Mouse (Mus musculus) central nervous system, embryonic 14 days (tissue): ENCODE results near the gene Gm11634. TPM values are rescaled to one million over a fixed set of nuclear protein-coding genes. Genes with fewer than 3 reads are reported as not detected.

Experiments used
- polyA plus RNA-seq: library from polyadenylated mRNA; depleted of rRNA; stranded (reverse); fragments of >200 nt; gene quantifications from 2 replicates; pipeline ENCODE4 v1.2.3, GENCODE M21; 2012; rRNA removed

Gene Gm11634
- polyA plus RNA-seq, result not detected in 2 replicates

GRCm38 (mm10) chr11:101599156-101599555 lies at the start of gene Gm11634:
Gene Gm11634, minus strand, starts transcription at chr11:101599256.

GRCm38 (mm10) chr11:101626995-101627856 lies 28.2 kb upstream of the Gm11634 start, which contains the start of gene Rdm1:
Gene Rdm1, plus strand, starts transcription at chr11:101627195.

GRCm38 (mm10) chr11:101582054-101583035 lies 16.7 kb downstream of the Gm11634 start, which contains the start of gene Tmem106a:
Gene Tmem106a, plus strand, starts transcription at chr11:101582242.

GRCm38 (mm10) chr11:101551751-101552475 lies 47.1 kb downstream of the Gm11634 start, which contains the start of the genes Brca1 and Nbr1:
Gene Brca1, minus strand, starts transcription at chr11:101551955.
Gene Nbr1, plus strand, starts transcription at chr11:101552149.

Other genes starting within 250 kb of the Gm11634 start
- not detected in 2 replicates for gene G6pc, start 231.7 kb downstream of the Gm11634 start, polyA plus RNA-seq
- gene Aarsd1, start 181.6 kb downstream of the Gm11634 start, polyA plus RNA-seq, result 55.6 and 56.6 TPM in 2 replicates
- 3.9 and 4.4 TPM in 2 replicates for gene Gm27029, start 174.5 kb downstream of the Gm11634 start, polyA plus RNA-seq
- gene Rundc1, start 174.2 kb downstream of the Gm11634 start, polyA plus RNA-seq, result 27.5 and 28.6 TPM in 2 replicates
- 3.3 and 7.2 TPM in 2 replicates for gene Ptges3l, start 173.9 kb downstream of the Gm11634 start, polyA plus RNA-seq
- gene Rpl27, start 157.0 kb downstream of the Gm11634 start, polyA plus RNA-seq, result 965 and 994 TPM in 2 replicates
- gene Ifi35, start 150.8 kb downstream of the Gm11634 start, polyA plus RNA-seq, result 5.3 and 8.1 TPM in 2 replicates
- gene Rnd2, start 134.3 kb downstream of the Gm11634 start, polyA plus RNA-seq, result 141 and 209 TPM in 2 replicates
- gene Vat1, start 133.0 kb downstream of the Gm11634 start, polyA plus RNA-seq, result 147 and 149 TPM in 2 replicates
- 5.7 and 7.4 TPM in 2 replicates for gene Brca1, start 47.3 kb downstream of the Gm11634 start, polyA plus RNA-seq
- 99.6 and 115 TPM in 2 replicates for gene Nbr1, start 47.1 kb downstream of the Gm11634 start, polyA plus RNA-seq
- 5.3 and 5.6 TPM in 2 replicates for gene Tmem106a, start 17.0 kb downstream of the Gm11634 start, polyA plus RNA-seq
- 20.6 and 22.5 TPM in 2 replicates for gene Rdm1, start 27.9 kb upstream of the Gm11634 start, polyA plus RNA-seq
- gene Arl4d, start 66.3 kb upstream of the Gm11634 start, polyA plus RNA-seq, result 20.9 and 41.3 TPM in 2 replicates
- 28.3 and 28.8 TPM in 2 replicates for gene Dhx8, start 133.7 kb upstream of the Gm11634 start, polyA plus RNA-seq
- 9.6 and 15.7 TPM in 2 replicates for gene Etv4, start 186.1 kb upstream of the Gm11634 start, polyA plus RNA-seq